Mouse (Mus musculus): ENCODE data around the gene Sdk2. TPM values are rescaled to one million over a fixed set of nuclear protein-coding genes. Genes with fewer than 3 reads are reported as not detected.

The Sdk2 gene
- total RNA-seq, 2 experiments from 2014 or later = 27.6 to 30.6 TPM

GRCm38 (mm10) chr11:114066098-114066950, 522 bp downstream of the Sdk2 start:
- intact Hi-C loops (cut with DNase I) = loop anchor here (1.0 to 5.0 kb wide), 6 partner anchors 86 to 570 kb away; no protein-coding TSS in a partner anchor
- H3K4me3 ChIP-seq = peak overlapping the region; percentile 70
- DNase-seq (ENCODE audit: extremely low spot score in 1 of 2, low spot score in 2 of 2) = no peak
- TF ChIP-seq CTCF (IDR thresholded peaks at IDR 0.05) = no peak
- H3K27ac ChIP-seq = peak overlapping the region; percentile 79

DNA sequence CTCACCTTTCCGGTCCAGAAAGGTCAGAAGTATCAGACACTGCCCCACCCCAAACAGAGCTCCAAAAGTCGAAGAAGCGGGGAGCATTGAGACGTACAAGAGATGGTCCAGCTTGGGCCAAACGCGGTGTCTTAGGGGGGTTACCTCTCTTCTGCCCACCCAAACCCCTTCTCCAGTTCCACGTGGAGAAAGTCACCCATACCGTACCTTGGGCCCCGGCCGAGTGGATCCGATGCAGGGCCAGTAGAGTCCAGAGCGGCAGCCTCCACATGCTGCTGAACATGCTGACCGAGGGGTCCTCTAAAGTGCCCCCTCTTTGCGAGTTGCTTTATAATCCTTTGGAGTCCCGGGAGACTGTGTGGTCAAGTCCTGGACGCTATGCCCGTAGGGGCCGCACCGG, 1.2 kb downstream of the Sdk2 start:
- intact Hi-C loops (cut with DNase I) = loop anchor here (5.0 kb wide), 3 partner anchors 87 to 137 kb away; no protein-coding TSS in a partner anchor
- Histone ChIP-seq H3K4me3 (peak overlapping the region; percentile 70), H3K27ac (no peak overlapping the region)
- no peak for DNase-seq (ENCODE audit: extremely low spot score in 1 of 2, low spot score in 2 of 2)
- no peak for TF ChIP-seq CTCF (IDR thresholded peaks at IDR 0.05)

DNA sequence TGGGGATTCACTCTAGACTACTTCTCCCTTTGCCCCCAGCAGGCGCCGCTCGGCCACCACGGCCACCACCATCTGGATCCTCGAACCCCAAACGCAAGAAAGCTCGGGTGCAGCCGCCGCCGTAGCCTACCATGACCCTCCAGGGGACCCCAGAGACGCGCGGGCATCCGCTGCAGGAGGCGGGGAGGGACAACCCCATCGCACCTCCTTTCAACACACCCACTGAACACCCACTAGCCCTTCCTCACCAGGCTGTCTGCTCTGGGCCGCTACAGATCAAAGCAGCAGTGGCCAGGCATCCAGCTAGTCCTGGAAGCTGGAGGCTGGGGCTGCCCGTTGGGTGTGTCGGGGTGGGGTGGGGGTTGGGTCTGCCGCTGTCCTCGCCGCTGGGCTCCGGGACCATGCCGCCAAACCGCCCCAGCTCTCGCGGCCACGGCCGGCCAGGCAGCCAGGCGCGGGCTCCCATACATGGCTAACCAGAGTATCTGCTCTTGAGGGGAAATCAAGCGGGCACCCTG, 1.9 kb downstream of the Sdk2 start:
- DNase-seq (ENCODE audit: extremely low spot score in 1 of 2, low spot score in 2 of 2) = peak in 1 of 2 experiments; percentile 25
- TF ChIP-seq CTCF (IDR thresholded peaks at IDR 0.05) = no peak; the same call in 1 of the 2 replicates
- H3K27ac ChIP-seq = no peak overlapping the region; the same call in 1 of the 2 replicates
- peak overlapping the region; percentile 70 for H3K4me3 ChIP-seq
- intact Hi-C loops (cut with DNase I) = loop anchor here (5.0 kb wide), 3 partner anchors 87 to 137 kb away; no protein-coding TSS in a partner anchor

- no peak for TF ChIP-seq CTCF (IDR thresholded peaks at IDR 0.05)
- intact Hi-C loops (cut with DNase I) = no loop called here
- no peak for DNase-seq (ENCODE audit: extremely low spot score in 1 of 2, low spot score in 2 of 2)
- no peak overlapping the region for H3K4me3 ChIP-seq
- no peak overlapping the region for H3K27ac ChIP-seq
Observed at GRCm38 (mm10) chr11:114061946-114062345, 4.9 kb downstream of the Sdk2 start.

- TF ChIP-seq CTCF (IDR thresholded peaks at IDR 0.05) = no peak
- H3K4me3 ChIP-seq = no peak overlapping the region
- no peak for DNase-seq (ENCODE audit: extremely low spot score in 1 of 2, low spot score in 2 of 2)
- no peak overlapping the region for H3K27ac ChIP-seq
- intact Hi-C loops (cut with DNase I) = no loop called here
Observed at GRCm38 (mm10) chr11:114061265-114061664, 5.6 kb downstream of the Sdk2 start.

GRCm38 (mm10) chr11:114056351-114056750, 10.5 kb downstream of the Sdk2 start:
- Histone ChIP-seq H3K27ac (no peak overlapping the region), H3K4me3 (no peak overlapping the region)
- no peak for DNase-seq (ENCODE audit: extremely low spot score in 1 of 2, low spot score in 2 of 2)
- no peak for TF ChIP-seq CTCF (IDR thresholded peaks at IDR 0.05)
- intact Hi-C loops (cut with DNase I) = no loop called here

- Histone ChIP-seq H3K4me3 (no peak overlapping the region), H3K27ac (no peak overlapping the region)
- no peak for TF ChIP-seq CTCF (IDR thresholded peaks at IDR 0.05)
- DNase-seq (ENCODE audit: extremely low spot score in 1 of 2, low spot score in 2 of 2) = no peak
- intact Hi-C loops (cut with DNase I) = no loop called here
Observed at GRCm38 (mm10) chr11:114054581-114055315, 12.1 kb downstream of the Sdk2 start.

- TF ChIP-seq CTCF (IDR thresholded peaks at IDR 0.05) = no peak
- DNase-seq (ENCODE audit: extremely low spot score in 1 of 2, low spot score in 2 of 2) = no peak
- Histone ChIP-seq H3K27ac (no peak overlapping the region), H3K4me3 (no peak overlapping the region)
- intact Hi-C loops (cut with DNase I) = no loop called here
Observed at GRCm38 (mm10) chr11:114051361-114051760, 15.5 kb downstream of the Sdk2 start.

GRCm38 (mm10) chr11:114050511-114050910, 16.3 kb downstream of the Sdk2 start:
- DNase-seq (ENCODE audit: extremely low spot score in 1 of 2, low spot score in 2 of 2) = no peak
- intact Hi-C loops (cut with DNase I) = no loop called here

DNA sequence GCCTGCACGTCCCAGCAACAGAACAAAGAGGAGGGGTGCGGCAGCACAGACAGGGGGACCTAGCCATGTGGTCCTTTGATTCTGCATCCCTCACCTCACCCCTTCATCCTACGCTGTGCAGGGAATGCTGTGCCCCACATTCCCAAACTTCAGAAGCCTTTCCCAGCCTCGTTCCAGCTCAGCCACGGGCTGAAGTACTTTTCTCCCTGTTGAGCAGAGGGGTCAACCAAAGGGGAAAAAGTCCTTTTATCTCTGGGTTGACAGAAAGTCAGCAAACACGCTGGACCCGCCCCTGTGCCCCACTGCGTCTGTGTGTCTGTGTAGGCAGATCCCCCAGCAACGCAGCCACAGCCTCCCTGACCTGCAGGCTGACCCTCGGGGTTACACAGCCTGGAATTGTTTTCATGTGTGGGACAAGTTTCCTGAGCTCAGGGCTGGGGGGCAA, 18.9 kb downstream of the Sdk2 start:
- no peak for DNase-seq (ENCODE audit: extremely low spot score in 1 of 2, low spot score in 2 of 2)
- H3K27ac ChIP-seq = no peak overlapping the region
- intact Hi-C loops (cut with DNase I) = no loop called here
- TF ChIP-seq CTCF (IDR thresholded peaks at IDR 0.05) = no peak
- no peak overlapping the region for H3K4me3 ChIP-seq

More at GRCm38 (mm10) chr11:114050511-114050910, 16.3 kb downstream of the Sdk2 start:
- no peak for TF ChIP-seq CTCF (IDR thresholded peaks at IDR 0.05)
- Histone ChIP-seq H3K27ac (no peak overlapping the region), H3K4me3 (no peak overlapping the region)

DNA sequence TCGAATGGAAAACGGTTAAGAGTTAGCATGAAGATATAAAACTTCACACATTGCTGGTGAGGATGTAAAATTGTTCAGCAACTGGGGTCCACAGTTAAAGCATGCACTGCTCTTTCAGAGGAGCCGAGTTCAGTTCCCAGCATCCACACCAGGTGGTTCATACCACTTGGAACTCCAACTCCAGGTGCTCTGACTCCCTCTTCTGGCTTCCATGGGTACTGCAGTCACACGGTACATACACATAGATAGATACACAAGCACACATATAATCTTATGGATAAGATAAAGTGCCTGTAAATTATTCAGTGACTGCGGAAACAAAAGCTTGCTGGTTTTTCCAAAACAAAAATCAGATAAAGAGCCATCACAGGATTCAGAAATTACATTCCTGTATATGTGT, 19.9 kb downstream of the Sdk2 start:
- no peak overlapping the region for H3K27ac ChIP-seq
- DNase-seq (ENCODE audit: extremely low spot score in 1 of 2, low spot score in 2 of 2) = no peak
- intact Hi-C loops (cut with DNase I) = no loop called here
- H3K4me3 ChIP-seq = no peak overlapping the region
- peak; percentile 28 for TF ChIP-seq CTCF (IDR thresholded peaks at IDR 0.05)

GRCm38 (mm10) chr11:114044373-114044772, 22.5 kb downstream of the Sdk2 start:
- no peak for TF ChIP-seq CTCF (IDR thresholded peaks at IDR 0.05)

More at GRCm38 (mm10) chr11:114044373-114044772, 22.5 kb downstream of the Sdk2 start:
- intact Hi-C loops (cut with DNase I) = no loop called here
- no peak for DNase-seq (ENCODE audit: extremely low spot score in 1 of 2, low spot score in 2 of 2)
- Histone ChIP-seq H3K27ac (no peak overlapping the region), H3K4me3 (no peak overlapping the region)

Data from left cerebral cortex, adult 2 months (tissue).